Mouse (Mus musculus) embryonic fibroblast, embryonic 13.5 days (primary cell): ENCODE data around the gene Mapkap1. TPM values are rescaled to one million over a fixed set of nuclear protein-coding genes. Genes with fewer than 3 reads are reported as not detected.

Experiments used
- H3K27ac ChIP-seq: 2 replicates; pipeline ENCODE4 v1.5.1; 2012; ENCODE audit warnings: low read length, control low read depth, inconsistent platforms; ENCODE audit not compliant: insufficient read depth
- H3K4me1 ChIP-seq: 2 replicates; pipeline ENCODE4 v1.6.1; 2011; ENCODE audit warnings: low read length; ENCODE audit not compliant: control insufficient read depth, insufficient read depth
- H3K4me3 ChIP-seq: 2 replicates; pipeline ENCODE4 v1.5.1; 2011; ENCODE audit warnings: mild to moderate bottlenecking, control low read depth, low read length; ENCODE audit not compliant: insufficient read depth
- CTCF ChIP-seq: IDR thresholded peaks from 2 replicates; pipeline ENCODE4 v1.5.1; 2011; ENCODE audit warnings: mild to moderate bottlenecking, control low read depth, low read length, moderate library complexity, borderline replicate concordance; ENCODE audit not compliant: insufficient read depth
- POLR2A ChIP-seq: IDR thresholded peaks from 2 replicates; pipeline ENCODE4 v1.6.1; 2011; ENCODE audit warnings: low read depth, mild to moderate bottlenecking, control low read depth, low read length, moderate library complexity
- polyA plus RNA-seq: library from polyadenylated mRNA; stranded (reverse); fragments of >200 nt; gene quantifications from 2 replicates; pipeline ENCODE4 v1.2.4, GENCODE M21; 2011; ENCODE audit warnings: low read depth; ENCODE audit not compliant: missing spikeins, insufficient read length

The Mapkap1 gene
- polyA plus RNA-seq, result 60.3 and 84.9 TPM in 2 replicates

DNA sequence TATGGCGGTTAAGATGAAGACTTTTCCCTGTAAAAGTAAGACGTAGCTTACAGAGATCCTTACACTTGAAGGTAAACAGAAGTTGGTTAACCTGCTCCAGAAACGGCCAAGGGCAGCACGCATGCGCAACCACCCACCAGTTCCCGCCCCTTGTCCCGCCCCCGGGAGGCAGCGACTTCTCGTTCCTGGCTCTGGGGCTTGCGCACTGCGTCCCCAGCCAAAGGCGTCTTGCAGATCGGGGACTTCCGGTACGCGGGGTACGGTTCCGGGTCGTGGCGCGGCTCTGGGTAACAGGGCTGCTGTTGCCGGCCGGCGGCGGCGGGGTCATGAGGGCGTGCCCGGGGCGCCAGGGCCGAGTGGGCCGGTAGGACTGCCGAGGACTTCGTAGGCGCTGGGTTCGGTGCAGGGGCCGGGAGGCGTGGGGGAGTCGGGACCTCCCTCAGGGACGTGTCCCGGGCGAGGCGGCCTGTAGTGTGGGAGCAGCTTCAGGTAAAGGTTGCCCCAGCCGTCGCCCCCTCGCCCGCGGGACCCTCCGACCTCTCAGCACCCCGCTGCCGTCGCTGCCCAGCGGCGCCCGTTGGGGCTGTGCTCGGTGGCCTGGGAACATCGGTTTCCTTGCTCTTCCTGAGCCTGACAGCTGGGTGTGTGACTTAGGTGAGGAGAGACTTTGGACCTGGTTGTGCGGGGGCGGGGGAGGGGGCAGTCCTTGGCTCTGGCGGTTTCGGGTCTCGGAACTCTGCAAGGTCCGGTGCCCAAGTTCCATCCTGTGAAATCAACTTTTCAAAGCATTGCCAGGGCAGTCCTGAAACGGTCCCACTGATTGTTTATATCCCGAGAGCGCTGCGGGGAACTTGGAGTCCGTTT lies at the start of gene Mapkap1:
Gene Mapkap1, plus strand, starts transcription at position 171 of the 864 bp plus-strand sequence.
- no peak within 1 kb of the TSS for H3K27ac ChIP-seq
- H3K4me1 ChIP-seq, result peaks cover 5% of the 10 kb centered on the region; the same call in 1 of the 2 replicates
- peak; percentile 57 for TF ChIP-seq POLR2A
- TF ChIP-seq CTCF, result no peak
- peak within 1 kb of the TSS; percentile 92 for H3K4me3 ChIP-seq

DNA sequence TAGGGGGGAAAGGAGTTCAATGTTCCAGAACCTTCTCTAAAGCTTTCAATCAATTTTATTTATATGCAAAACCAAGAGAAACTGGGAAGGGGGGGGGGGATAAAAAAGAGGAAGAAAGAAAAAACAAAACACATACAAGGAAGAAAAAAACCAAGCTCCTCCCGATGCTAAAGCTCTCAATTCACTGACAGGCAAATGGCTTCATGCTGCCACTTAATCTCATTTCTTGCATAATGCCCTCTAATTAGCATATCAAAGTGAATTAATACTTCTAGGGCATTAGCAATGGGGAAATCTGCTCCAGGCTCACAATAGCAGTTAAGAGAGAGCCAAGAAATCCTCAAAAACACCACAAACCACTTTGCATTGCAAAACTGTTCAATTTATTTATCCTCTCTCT lies 42.9 kb upstream of the Mapkap1 start:
- Histone ChIP-seq H3K4me1 (peaks cover 4% of the 10 kb centered on the region; the same call in 1 of the 2 replicates), H3K27ac (no peak overlapping the region), H3K4me3 (no peak overlapping the region)
- TF ChIP-seq CTCF (no peak), POLR2A (no peak)

DNA sequence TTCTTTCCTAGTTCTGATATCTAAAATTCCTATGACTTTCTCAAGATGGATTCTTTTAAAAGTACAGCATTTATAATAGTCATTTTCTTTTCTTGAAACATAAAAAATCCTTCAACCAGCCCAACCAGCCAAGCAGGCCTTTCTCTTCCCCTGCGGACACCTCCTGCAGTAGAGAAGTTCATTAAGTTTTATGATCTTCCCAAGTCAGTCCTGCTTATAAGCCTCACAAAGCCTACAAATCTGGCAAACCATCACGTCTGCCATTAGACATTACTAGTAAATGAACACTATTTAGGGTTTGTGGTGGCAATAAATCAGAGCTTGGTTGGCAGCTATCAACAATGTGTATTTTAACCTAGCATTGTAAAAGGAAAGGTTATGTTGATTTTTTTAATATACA lies 39.5 kb upstream of the Mapkap1 start:
- no peak overlapping the region for H3K4me3 ChIP-seq
- TF ChIP-seq POLR2A, result no peak
- TF ChIP-seq CTCF, result no peak
- H3K4me1 ChIP-seq, result peaks cover 4% of the 10 kb centered on the region; the same call in 1 of the 2 replicates
- no peak overlapping the region for H3K27ac ChIP-seq

DNA sequence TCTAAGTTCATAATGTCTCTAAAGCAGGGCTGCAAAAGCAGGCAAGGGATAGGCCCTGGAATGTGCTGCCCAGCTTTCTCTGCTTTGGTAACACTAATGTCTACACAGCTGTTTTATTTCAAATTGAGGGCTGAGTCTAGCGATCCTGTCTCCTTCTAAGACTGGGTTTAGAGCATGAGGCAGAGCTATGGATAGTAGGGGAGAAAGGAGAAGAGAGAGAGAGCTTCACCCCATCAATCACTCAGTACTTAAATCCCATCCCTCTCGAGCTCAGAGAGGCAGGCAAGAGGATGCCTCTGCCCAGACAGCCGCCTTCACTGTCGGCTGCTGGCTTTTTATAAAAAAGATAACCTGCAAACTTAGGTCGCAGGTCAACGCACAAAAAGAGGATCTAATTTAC lies 38.2 kb upstream of the Mapkap1 start:
- TF ChIP-seq CTCF (no peak), POLR2A (no peak)
- peak overlapping the region; percentile 5; the same call in 1 of the 2 replicates for H3K4me3 ChIP-seq
- H3K4me1 ChIP-seq, result peaks cover 4% of the 10 kb centered on the region; the same call in 1 of the 2 replicates
- H3K27ac ChIP-seq, result no peak overlapping the region

DNA sequence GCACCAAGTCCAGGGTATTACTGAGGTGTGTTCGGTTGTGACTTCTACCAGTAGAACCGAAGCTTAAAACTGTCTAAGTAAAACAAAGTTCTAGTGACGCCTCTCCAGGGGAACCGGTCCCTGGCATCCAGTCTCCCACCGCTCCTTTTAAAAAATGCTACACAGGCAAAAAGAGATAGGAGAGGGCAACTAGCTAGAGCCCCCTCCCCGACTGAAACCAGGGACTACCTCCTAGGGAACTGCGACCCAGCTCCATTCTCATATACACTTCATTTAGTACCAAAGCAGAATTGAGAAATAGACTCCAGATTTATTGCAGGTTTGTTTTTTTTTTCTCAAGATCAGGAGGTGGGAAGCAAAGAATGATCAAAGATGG lies 36.2 kb upstream of the Mapkap1 start:
- no peak for TF ChIP-seq CTCF
- no peak for TF ChIP-seq POLR2A
- H3K4me3 ChIP-seq, result peak overlapping the region; percentile 89
- H3K4me1 ChIP-seq, result peaks cover 4% of the 10 kb centered on the region; the same call in 1 of the 2 replicates
- H3K27ac ChIP-seq, result no peak overlapping the region

DNA sequence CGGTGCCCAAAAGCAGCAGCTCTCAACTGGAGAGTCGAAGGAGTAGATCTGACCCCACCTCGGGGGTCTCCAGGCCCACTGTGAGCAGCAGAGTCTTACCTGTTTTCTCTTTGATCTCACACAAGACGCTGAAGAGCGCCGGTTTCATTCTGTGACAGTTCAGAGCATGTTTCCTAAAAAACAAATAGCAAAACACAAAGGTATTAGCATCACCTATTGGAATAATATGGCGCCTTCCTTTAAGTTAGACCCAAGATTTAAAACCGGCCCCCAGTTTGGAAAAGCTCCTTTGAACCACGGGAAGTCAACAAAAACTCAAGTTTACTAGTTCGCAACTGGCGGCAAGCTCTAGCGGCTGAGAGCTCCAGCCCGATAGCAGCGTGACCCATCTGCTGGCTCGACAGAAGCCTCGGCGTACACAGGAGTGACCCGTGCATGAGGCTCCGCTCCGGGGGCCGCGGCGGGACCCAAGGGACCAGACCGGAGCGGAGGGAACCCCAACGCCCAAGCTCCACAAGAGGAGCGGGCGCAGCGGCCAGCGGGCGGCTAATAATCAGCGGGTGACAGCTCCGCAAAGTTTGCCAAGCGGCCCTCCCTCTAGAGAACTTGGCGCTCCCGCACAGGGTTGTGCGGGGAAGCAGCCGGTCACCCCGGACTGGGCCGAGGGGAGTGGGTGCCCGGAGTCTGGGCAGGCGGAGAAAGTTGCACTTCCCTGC lies 35.7 kb upstream of the Mapkap1 start:
- Histone ChIP-seq H3K4me3 (peak overlapping the region; percentile 89), H3K4me1 (peaks cover 4% of the 10 kb centered on the region; the same call in 1 of the 2 replicates), H3K27ac (peak overlapping the region; percentile 87; the same call in 1 of the 2 replicates)
- TF ChIP-seq CTCF, result no peak
- TF ChIP-seq POLR2A, result no peak

DNA sequence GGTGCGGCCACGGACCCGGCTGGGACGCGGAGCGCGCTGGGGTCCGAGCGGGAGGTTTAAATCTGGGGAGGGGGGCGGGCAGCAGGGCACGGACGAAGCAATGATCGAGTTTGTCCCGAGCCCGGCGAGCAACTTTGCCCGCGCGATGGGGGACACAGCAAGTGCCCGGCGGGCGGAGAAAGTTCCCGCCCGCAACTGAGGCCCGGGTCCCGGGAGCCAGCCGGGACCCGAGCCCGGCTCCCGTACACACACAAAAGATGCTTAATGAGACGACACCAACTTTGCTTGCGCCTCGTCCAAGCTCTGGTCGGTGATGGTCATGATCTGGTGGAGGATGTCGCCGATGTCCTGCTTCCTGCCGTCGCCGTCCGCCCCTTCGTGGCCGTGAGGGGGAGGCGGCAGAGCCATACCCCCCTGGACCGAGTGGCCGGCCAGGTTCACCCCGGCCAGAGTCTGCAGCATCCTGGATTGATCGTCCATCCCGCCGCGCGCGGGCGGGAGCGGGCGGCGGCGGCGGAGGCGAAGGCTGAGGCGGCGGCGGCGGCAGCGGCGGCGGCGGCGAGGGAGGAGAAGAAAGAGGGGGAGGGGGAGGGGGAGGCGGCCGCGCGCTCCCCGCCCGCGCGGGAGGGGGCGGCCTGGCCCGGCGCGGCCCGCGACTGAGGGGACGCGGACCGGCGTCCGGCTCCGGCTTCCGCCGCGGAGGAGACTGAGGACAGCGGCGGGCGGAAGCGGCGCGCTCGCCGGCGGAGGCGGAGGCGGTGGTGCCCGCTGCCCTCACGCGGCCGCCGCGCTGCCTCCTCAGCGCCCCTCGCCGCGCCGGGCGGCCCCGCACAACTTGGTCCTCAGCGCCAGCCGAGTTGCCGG lies 34.9 kb upstream of the Mapkap1 start:
- Histone ChIP-seq H3K4me1 (peaks cover 4% of the 10 kb centered on the region; the same call in 1 of the 2 replicates), H3K4me3 (peak overlapping the region; percentile 89), H3K27ac (peak overlapping the region; percentile 87)
- peak; percentile 31; the same call in 1 of the 2 replicates for TF ChIP-seq POLR2A
- TF ChIP-seq CTCF, result no peak

DNA sequence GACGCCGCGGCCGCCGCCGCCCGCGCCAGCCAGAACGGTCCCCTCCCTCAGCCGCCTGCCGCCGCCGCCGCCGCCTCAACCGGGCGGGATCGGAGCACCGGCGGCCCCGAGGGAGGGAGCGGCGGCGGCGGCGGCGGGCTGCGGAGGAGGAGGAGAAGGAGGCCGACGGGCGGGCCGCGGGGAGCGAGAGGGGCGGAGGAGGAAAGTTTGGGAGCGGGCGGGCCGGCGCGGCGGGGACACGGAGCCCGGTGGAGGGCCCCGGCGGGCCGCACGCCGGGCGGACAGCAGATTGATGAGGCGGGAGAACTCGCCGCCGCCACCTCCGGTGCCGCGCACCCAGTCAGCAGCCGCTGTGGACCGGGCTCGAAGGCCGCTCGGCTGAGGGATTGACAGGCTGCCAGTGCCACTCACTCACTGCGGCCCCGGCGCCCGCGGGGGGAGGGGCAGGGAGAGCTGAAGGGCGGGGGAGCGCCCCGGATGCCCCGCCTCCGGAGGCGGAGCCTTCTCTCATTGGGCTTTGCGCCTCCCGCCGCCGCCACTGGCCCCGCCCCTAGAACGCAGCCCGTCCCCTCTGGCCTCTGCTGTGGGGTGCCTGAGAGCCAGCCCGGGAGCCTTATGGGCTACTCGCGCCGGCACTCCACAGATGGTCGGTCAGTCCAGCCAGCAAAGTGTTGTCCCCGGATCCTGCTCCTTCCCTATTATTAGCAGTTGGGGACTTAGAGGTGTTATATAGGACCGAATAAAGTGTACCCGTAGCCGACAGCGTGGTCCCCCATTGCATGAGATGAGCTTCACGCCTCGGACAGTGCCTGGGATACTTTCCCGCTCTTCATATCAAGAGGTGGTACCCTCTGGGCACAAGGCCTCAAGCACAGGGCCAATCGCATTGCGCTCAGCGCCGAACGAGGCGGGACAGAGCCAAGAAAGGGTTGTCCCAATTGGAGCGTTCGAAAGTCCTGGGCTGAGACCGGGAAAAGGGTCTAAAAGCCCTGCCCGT lies 34.0 kb upstream of the Mapkap1 start, which contains the start of gene Pbx3:
Gene Pbx3, minus strand, starts transcription at position 838 of the 997 bp plus-strand sequence.
- Histone ChIP-seq H3K4me1 (peaks cover 4% of the 10 kb centered on the region; the same call in 1 of the 2 replicates), H3K4me3 (peak within 1 kb of the TSS; percentile 41)
- TF ChIP-seq POLR2A (peak; percentile 87), CTCF (no peak)

More for the DNA sequence above, 34.0 kb upstream of the Mapkap1 start, which contains the start of gene Pbx3:
- H3K27ac ChIP-seq, result peak within 1 kb of the TSS; percentile 87
